Mouse (Mus musculus) heart, embryonic 14.5 days (tissue): ENCODE results near the gene Vamp3. TPM values are rescaled to one million over a fixed set of nuclear protein-coding genes. Genes with fewer than 3 reads are reported as not detected.

Source experiments
- ATAC-seq: fragments of 200-750 bp; cut with Nextera tagmentation; 2 replicates; pipeline ENCODE4 v1.8.0; 2017; ENCODE audit warnings: low read depth, moderate TSS enrichment; ENCODE audit not compliant: insufficient number of reproducible peaks, insufficient read depth, low FRiP score
- H3K27ac ChIP-seq, 2 experiments: fragments of 200-500 bp in 1 of 2; fragments of 300-500 bp in 1 of 2; sonication (generic) in 1 of 2; replicated peaks in 1 of 2; 2 replicates each; pipeline ENCODE4 v1.5.1; 2012 to 2014; ENCODE audit warnings: low read depth in 2 of 2, low read length in 2 of 2, control low read depth in 1 of 2, mild to moderate bottlenecking in 1 of 2, mixed read lengths in 1 of 2; ENCODE audit not compliant: control insufficient read depth in 1 of 2, insufficient read depth in 1 of 2
- H3K27me3 ChIP-seq: fragments of 300-500 bp; sonication (generic); 2 replicates; pipeline ENCODE4 v1.6.1; 2014; ENCODE audit warnings: mild to moderate bottlenecking, low read length, control low read depth; ENCODE audit not compliant: control insufficient read depth, insufficient read depth
- H3K36me3 ChIP-seq: fragments of 300-500 bp; sonication (generic); 2 replicates; pipeline ENCODE4 v1.6.1; 2014; ENCODE audit warnings: mild to moderate bottlenecking, control low read depth, low read length, mixed read lengths; ENCODE audit not compliant: control insufficient read depth, insufficient read depth
- H3K4me1 ChIP-seq, 2 experiments: fragments of 200-500 bp in 1 of 2; fragments of 300-500 bp in 1 of 2; sonication (generic) in 1 of 2; 2 replicates each; pipeline ENCODE4 v1.6.1; 2012 to 2014; ENCODE audit warnings: low read length in 2 of 2, control low read depth in 1 of 2, mixed read lengths in 1 of 2; ENCODE audit not compliant: control insufficient read depth in 2 of 2, insufficient read depth in 2 of 2
- H3K4me2 ChIP-seq: fragments of 300-500 bp; sonication (generic); 2 replicates; pipeline ENCODE4 v1.6.1; 2014; ENCODE audit warnings: mild to moderate bottlenecking, low read length
- H3K4me3 ChIP-seq, 2 experiments: fragments of 200-500 bp in 1 of 2; fragments of 300-500 bp in 1 of 2; sonication (generic) in 1 of 2; 2 replicates each; pipeline ENCODE4 v1.5.1; 2012 to 2014; ENCODE audit warnings: low read length in 2 of 2, mild to moderate bottlenecking in 2 of 2, control low read depth in 1 of 2, low read depth in 1 of 2, moderate library complexity in 1 of 2; ENCODE audit not compliant: control insufficient read depth in 1 of 2, insufficient read depth in 1 of 2
- H3K9ac ChIP-seq: fragments of 300-500 bp; sonication (generic); 2 replicates; pipeline ENCODE4 v1.6.1; 2014; ENCODE audit warnings: mild to moderate bottlenecking, low read length
- H3K9me3 ChIP-seq: fragments of 300-500 bp; sonication (generic); 2 replicates; pipeline ENCODE4 v1.6.1; 2016; ENCODE audit warnings: low read length, control low read depth; ENCODE audit not compliant: control insufficient read depth
- WGBS: fragments of 180-500 bp; shearing (Covaris S2); extraction: QIAGEN DNeasy Blood & Tissue Kit; methylation state at CpG from one replicate; pipeline ENCODE4 v1.1.7; 2014; 5-methylcytosine and 5-hydroxymethylcytosine counted together
- polyA plus RNA-seq: library from polyadenylated mRNA; unstranded; fragments of >200 nt; fragmentation: Nextera tagmentation; extraction: Ambion mirVana; gene quantifications from 2 replicates; pipeline ENCODE4 v1.2.1, GENCODE M21; 2014

The Vamp3 gene
- polyA plus RNA-seq, 1 experiment from 2014 or later = 97.4 TPM

GRCm38 (mm10) chr4:151073108-151073744 is 15.5 kb upstream of the Vamp3 start:
- H3K36me3 ChIP-seq = peaks cover 89% of the 10 kb centered on the region
- 48% methylated on average over 13 of the region's 13 CpGs for WGBS
- ATAC-seq = no peak

DNA sequence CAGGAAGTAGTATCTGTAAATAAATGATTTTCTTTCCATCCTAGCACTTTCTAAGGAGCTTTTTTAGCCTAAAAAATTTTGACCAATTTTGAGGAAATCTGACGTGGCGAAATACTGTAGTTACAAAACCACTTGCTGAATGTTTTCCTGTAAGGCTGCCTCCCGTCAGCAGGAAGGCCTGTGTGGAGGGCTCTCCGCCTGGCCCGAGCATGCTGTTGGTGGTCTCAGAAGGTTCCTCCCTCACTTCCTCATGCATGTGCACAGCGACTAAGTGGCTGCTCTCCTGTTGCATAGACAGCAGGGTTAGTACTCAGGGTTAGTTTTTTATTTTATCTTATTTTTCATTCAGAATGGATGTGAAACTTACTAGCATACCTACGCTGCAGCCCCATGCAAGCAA is 13.2 kb upstream of the Vamp3 start:
- 84% methylated on average over 7 of the region's 7 CpGs for WGBS
- H3K36me3 ChIP-seq = peaks cover 88% of the 10 kb centered on the region
- ATAC-seq = no peak

More at GRCm38 (mm10) chr4:151073108-151073744, 15.5 kb upstream of the Vamp3 start:
- Histone ChIP-seq H3K9me3 (no peaks in the 10 kb centered on the region), H3K27me3 (no peaks in the 10 kb centered on the region), H3K9ac (no peak overlapping the region), H3K4me2 (no peak overlapping the region), H3K4me3 (no peak overlapping the region), H3K27ac (no peak overlapping the region), H3K4me1 (0 out of 4 replicates have a peak, but pooled peaks cover 0 to 4% of the 10 kb centered on the region in 2 experiments)

DNA sequence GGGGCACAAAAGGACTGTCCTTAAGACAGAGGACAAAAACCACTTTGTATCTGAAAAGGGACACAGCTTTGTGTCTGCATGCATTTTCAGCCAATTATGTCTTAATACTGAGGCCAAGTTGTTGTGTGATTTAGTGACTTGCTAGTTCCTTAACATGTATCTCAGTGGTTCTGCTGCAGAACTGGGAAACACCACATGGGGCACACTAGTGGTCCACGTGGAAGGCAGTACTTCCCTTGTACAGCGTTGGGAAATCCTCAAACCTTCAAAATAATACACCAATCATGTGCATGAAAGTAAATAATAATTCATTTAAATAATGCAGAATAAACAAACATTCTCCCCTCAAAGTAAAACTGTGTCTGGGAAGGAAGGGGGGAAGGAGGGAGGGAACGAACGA is 11.0 kb upstream of the Vamp3 start:
- Histone ChIP-seq H3K9ac (no peak overlapping the region), H3K36me3 (peaks cover 74% of the 10 kb centered on the region), H3K27me3 (no peaks in the 10 kb centered on the region), H3K9me3 (no peaks in the 10 kb centered on the region), H3K4me2 (no peak overlapping the region), H3K27ac (no peak overlapping the region), H3K4me3 (no peak overlapping the region), H3K4me1 (no peaks in the 10 kb centered on the region)
- no peak for ATAC-seq
- 62% methylated on average over 4 of the region's 4 CpGs for WGBS

More for the DNA sequence above, 13.2 kb upstream of the Vamp3 start:
- Histone ChIP-seq H3K4me3 (no peak overlapping the region), H3K4me2 (no peak overlapping the region), H3K9me3 (no peaks in the 10 kb centered on the region), H3K4me1 (0 out of 4 replicates have a peak, but pooled peaks cover 0 to 4% of the 10 kb centered on the region in 2 experiments), H3K9ac (no peak overlapping the region), H3K27ac (no peak overlapping the region), H3K27me3 (no peaks in the 10 kb centered on the region)

DNA sequence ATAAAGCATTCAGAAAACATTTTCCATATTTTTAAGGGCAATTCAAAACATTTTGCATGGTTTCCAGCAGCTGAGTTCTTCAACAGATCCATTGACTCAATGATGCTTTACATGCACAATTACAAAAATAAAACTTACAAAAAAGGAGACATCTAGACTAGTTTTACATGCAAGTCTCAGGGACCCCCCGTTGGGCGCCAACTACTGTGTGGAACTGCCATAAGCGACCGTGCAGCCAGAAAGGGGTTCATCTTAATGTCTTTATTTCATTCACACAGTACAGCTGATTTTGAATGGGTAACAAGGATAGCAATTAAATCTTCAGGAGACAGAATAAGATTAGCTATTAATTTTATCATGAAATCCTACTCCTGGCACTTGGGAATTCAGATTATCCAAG is 1.8 kb upstream of the Vamp3 start:
- Histone ChIP-seq H3K4me1 (peaks cover 0 to 12% of the 10 kb centered on the region in 2 experiments; a peak in 2 of 4 replicates), H3K9ac (no peak overlapping the region), H3K9me3 (no peaks in the 10 kb centered on the region), H3K36me3 (peaks cover 49% of the 10 kb centered on the region), H3K4me3 (no peak overlapping the region), H3K27me3 (no peaks in the 10 kb centered on the region), H3K27ac (no peak overlapping the region), H3K4me2 (no peak overlapping the region)
- no peak for ATAC-seq
- WGBS = 98% methylated on average over 4 of the region's 4 CpGs

DNA sequence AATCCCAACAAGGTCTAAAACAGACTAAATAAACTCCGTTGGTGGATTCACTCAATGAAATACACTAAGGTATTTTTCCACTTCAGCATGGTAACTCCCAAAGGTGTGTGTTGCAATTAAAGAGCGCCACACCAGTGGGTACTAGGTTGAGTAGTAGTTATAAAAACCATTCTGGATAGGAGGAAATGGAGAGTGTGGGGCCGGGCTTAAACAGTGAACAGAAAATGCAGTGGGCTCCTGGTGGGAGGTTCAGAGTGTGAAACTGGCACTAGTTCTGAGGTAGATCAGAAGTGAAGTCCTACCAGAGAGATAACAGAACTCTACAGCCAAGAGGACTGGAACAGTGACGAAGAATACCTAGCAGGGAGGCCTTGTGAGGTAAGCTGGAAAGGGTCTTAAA is 871 bp upstream of the Vamp3 start:
- Histone ChIP-seq H3K4me3 (peak overlapping the region in 1 of 2 experiments; percentile 67; a peak in 2 of 4 replicates), H3K36me3 (peaks cover 49% of the 10 kb centered on the region), H3K27me3 (no peaks in the 10 kb centered on the region), H3K27ac (peak overlapping the region; percentile 61 to 87; a peak in 3 of 4 replicates), H3K4me1 (peaks cover 0 to 12% of the 10 kb centered on the region in 2 experiments; a peak in 2 of 4 replicates), H3K4me2 (peak overlapping the region; percentile 69), H3K9me3 (no peaks in the 10 kb centered on the region), H3K9ac (peak overlapping the region; percentile 72)
- 82% methylated on average over 4 of the region's 4 CpGs for WGBS
- no peak for ATAC-seq

DNA sequence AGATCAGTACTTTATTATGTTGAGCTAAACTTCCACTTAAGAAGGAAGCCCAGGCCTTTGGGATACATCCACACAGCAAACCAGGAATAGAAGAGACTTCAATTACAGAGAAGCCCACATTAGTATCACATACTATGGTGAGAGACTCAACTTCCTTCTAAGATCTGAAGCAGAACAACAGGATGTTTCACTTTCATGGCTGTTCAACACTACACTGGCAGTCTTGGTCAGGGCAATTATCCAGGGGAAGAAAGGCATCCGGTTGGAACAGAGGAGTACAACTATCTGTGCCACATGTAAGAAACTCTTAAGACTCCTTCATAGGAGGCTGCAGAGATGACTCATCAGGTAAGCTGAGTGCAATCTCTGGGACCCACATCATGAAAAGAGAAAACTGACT is 6.6 kb downstream of the Vamp3 start:
- H3K9ac ChIP-seq = no peak overlapping the region
- no peak overlapping the region for H3K27ac ChIP-seq
- no peaks in the 10 kb centered on the region for H3K27me3 ChIP-seq
- H3K4me3 ChIP-seq = no peak overlapping the region
- no peaks in the 10 kb centered on the region for H3K9me3 ChIP-seq
- H3K4me1 ChIP-seq = no peaks in the 10 kb centered on the region
- no peak for ATAC-seq
- 92% methylated on average over 1 of the region's 1 CpGs for WGBS
- no peak overlapping the region for H3K4me2 ChIP-seq
- peaks cover 87% of the 10 kb centered on the region for H3K36me3 ChIP-seq

DNA sequence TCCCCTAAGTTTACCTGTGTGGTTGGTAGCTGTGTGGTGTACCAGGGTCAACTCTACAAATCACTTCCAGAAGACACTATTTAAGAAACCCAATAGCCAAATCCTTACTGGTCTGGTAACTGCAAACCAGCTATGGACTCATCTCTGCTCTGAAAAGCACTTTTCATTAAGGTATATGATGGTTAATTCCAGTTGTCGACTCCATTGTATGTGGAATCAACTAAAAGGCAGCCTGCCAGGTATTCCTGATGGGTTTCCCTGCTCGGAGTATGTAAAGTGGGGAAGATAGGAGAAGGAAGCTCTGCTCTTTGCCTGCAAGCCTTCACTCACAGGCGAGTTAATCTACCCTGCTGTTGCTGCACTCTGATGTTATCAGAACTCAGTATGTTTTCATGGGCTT is 11.2 kb downstream of the Vamp3 start:
- 72% methylated on average over 3 of the region's 3 CpGs for WGBS
- no peaks in the 10 kb centered on the region for H3K27me3 ChIP-seq
- no peak overlapping the region for H3K4me2 ChIP-seq
- H3K4me1 ChIP-seq = peaks cover 5 to 17% of the 10 kb centered on the region in 2 experiments
- ATAC-seq = no peak
- no peak overlapping the region for H3K27ac ChIP-seq
- H3K4me3 ChIP-seq = no peak overlapping the region
- no peaks in the 10 kb centered on the region for H3K9me3 ChIP-seq
- no peak overlapping the region for H3K9ac ChIP-seq
- H3K36me3 ChIP-seq = peaks cover 49% of the 10 kb centered on the region
